Mouse (Mus musculus) forebrain, embryonic 15.5 days (tissue): Measurements from ENCODE around the gene Esrra. TPM values are rescaled to one million over a fixed set of nuclear protein-coding genes. Genes with fewer than 3 reads are reported as not detected.

Experiments used
- ATAC-seq: fragments of 200-750 bp; cut with Nextera tagmentation; replicated peaks from 2 replicates; pipeline ENCODE4 v1.8.0; 2017; ENCODE audit warnings: mild to moderate bottlenecking, moderate TSS enrichment, moderate library complexity
- H3K27ac ChIP-seq: fragments of 300-500 bp; sonication (generic); replicated peaks from 2 replicates; pipeline ENCODE4 v1.5.1; 2015; ENCODE audit warnings: mild to moderate bottlenecking, inconsistent platforms
- H3K27me3 ChIP-seq: fragments of 300-500 bp; sonication (generic); 2 replicates; pipeline ENCODE4 v1.6.1; 2015; ENCODE audit warnings: inconsistent platforms
- H3K36me3 ChIP-seq: fragments of 300-500 bp; sonication (generic); 2 replicates; pipeline ENCODE4 v1.6.1; 2015; ENCODE audit warnings: mild to moderate bottlenecking, inconsistent platforms
- H3K4me1 ChIP-seq: fragments of 300-500 bp; sonication (generic); 2 replicates; pipeline ENCODE4 v1.6.1; 2015; ENCODE audit warnings: inconsistent platforms
- H3K4me2 ChIP-seq: fragments of 300-500 bp; sonication (generic); replicated peaks from 2 replicates; pipeline ENCODE4 v1.6.1; 2015; ENCODE audit warnings: mild to moderate bottlenecking, inconsistent platforms
- H3K4me3 ChIP-seq: fragments of 300-500 bp; sonication (generic); 2 replicates; pipeline ENCODE4 v1.5.1; 2015; ENCODE audit warnings: mild to moderate bottlenecking, inconsistent platforms
- H3K9ac ChIP-seq: fragments of 300-500 bp; sonication (generic); replicated peaks from 2 replicates; pipeline ENCODE4 v1.6.1; 2015; ENCODE audit warnings: mild to moderate bottlenecking, inconsistent platforms
- H3K9me3 ChIP-seq: fragments of 300-500 bp; sonication (generic); 2 replicates; pipeline ENCODE4 v1.6.1; 2016; ENCODE audit warnings: inconsistent platforms
- WGBS: fragments of 180-500 bp; shearing (Covaris S2); methylation state at CpG from one replicate; pipeline ENCODE4 v1.1.7; 2015; ENCODE audit warnings: mixed read lengths; 5-methylcytosine and 5-hydroxymethylcytosine counted together
- microRNA-seq: library from miRNA; unstranded; fragments of <30 nt; microRNA quantifications from one replicate; pipeline ENCODE4, GENCODE M21; 2016
- polyA plus RNA-seq: library from polyadenylated mRNA; unstranded; fragments of >200 nt; fragmentation: Nextera tagmentation; extraction: Ambion mirVana; gene quantifications from 2 replicates; pipeline ENCODE4 v1.2.1, GENCODE M21; 2015

Esrra gene
- polyA plus RNA-seq, 1 experiment from 2014 or later, result 20.3 TPM

- Histone ChIP-seq H3K9me3 (no peaks in the 10 kb centered on the region), H3K27me3 (no peaks in the 10 kb centered on the region), H3K4me3 (no peak overlapping the region), H3K9ac (no peak overlapping the region), H3K27ac (no peak overlapping the region), H3K4me1 (no peaks in the 10 kb centered on the region), H3K36me3 (no peaks in the 10 kb centered on the region), H3K4me2 (no peak overlapping the region)
- ATAC-seq, result no peak
- WGBS, result 70% methylated on average over 5 of the region's 5 CpGs
Measured at GRCm38 (mm10) chr19:6871574-6872271, 49.9 kb downstream of the Esrra start.

- Histone ChIP-seq H3K4me2 (no peak overlapping the region), H3K9ac (no peak overlapping the region), H3K36me3 (no peaks in the 10 kb centered on the region), H3K27me3 (no peaks in the 10 kb centered on the region), H3K27ac (no peak overlapping the region), H3K4me1 (no peaks in the 10 kb centered on the region), H3K4me3 (no peak overlapping the region), H3K9me3 (no peaks in the 10 kb centered on the region)
- ATAC-seq, result no peak
- 16% methylated on average over 5 of the region's 5 CpGs for WGBS
Measured at GRCm38 (mm10) chr19:6869355-6869754, 52.3 kb downstream of the Esrra start.

- Histone ChIP-seq H3K27ac (no peak overlapping the region), H3K9me3 (no peaks in the 10 kb centered on the region), H3K9ac (no peak overlapping the region), H3K36me3 (no peaks in the 10 kb centered on the region), H3K4me2 (no peak overlapping the region), H3K27me3 (no peaks in the 10 kb centered on the region), H3K4me1 (0 out of 2 replicates have a peak, but pooled peaks cover 5% of the 10 kb centered on the region), H3K4me3 (no peak overlapping the region)
- no peak for ATAC-seq
- 94% methylated on average over 4 of the region's 4 CpGs for WGBS
Measured at GRCm38 (mm10) chr19:6861451-6861850, 60.2 kb downstream of the Esrra start.

Small RNA genes lying within 50 kb of the gene (microRNA-seq; reads per million reads assigned to microRNA genes)
- 2.4 reads per million, percentile 3 among the genes with 10 or more reads in this experiment for gene Mir6990

Other genes starting within 250 kb of the Esrra start
- 7.1 and 7.7 TPM in 2 replicates for gene Rps6ka4, start 81.2 kb downstream of the Esrra start, polyA plus RNA-seq
- gene Ccdc88b, start 63.6 kb downstream of the Esrra start, polyA plus RNA-seq, result 0.40 and 0.71 TPM in 2 replicates
- 116 and 125 TPM in 2 replicates for gene Trmt112, start 12.1 kb downstream of the Esrra start, polyA plus RNA-seq
- 231 and 241 TPM in 2 replicates for gene Prdx5, start 11.7 kb downstream of the Esrra start, polyA plus RNA-seq
- gene Catsperz, start 3.6 kb upstream of the Esrra start, polyA plus RNA-seq, result 0.85 and 0.96 TPM in 2 replicates
- gene Kcnk4, start 12.7 kb upstream of the Esrra start, polyA plus RNA-seq, result 1.4 and 1.8 TPM in 2 replicates
- 83.7 and 83.8 TPM in 2 replicates for gene Bad, start 20.0 kb upstream of the Esrra start, polyA plus RNA-seq
- gene Gpr137, start 20.7 kb upstream of the Esrra start, polyA plus RNA-seq, result 48.0 and 48.2 TPM in 2 replicates
- gene Ppp1r14b, start 53.2 kb upstream of the Esrra start, polyA plus RNA-seq, result 263 and 289 TPM in 2 replicates
- gene Plcb3, start 54.7 kb upstream of the Esrra start, polyA plus RNA-seq, result 11.2 and 11.5 TPM in 2 replicates
- gene Fkbp2, start 58.7 kb upstream of the Esrra start, polyA plus RNA-seq, result 83.7 and 90.9 TPM in 2 replicates
- gene Vegfb, start 65.8 kb upstream of the Esrra start, polyA plus RNA-seq, result 41.0 and 46.7 TPM in 2 replicates
- 20.3 and 22.8 TPM in 2 replicates for gene Dnajc4, start 70.8 kb upstream of the Esrra start, polyA plus RNA-seq
- gene Nudt22, start 74.3 kb upstream of the Esrra start, polyA plus RNA-seq, result 18.1 and 18.2 TPM in 2 replicates
- 14.8 and 16.0 TPM in 2 replicates for gene Trpt1, start 74.3 kb upstream of the Esrra start, polyA plus RNA-seq
- 3.6 and 3.7 TPM in 2 replicates for gene Fermt3, start 97.7 kb upstream of the Esrra start, polyA plus RNA-seq
- gene Stip1, start 118.2 kb upstream of the Esrra start, polyA plus RNA-seq, result 243 and 245 TPM in 2 replicates
- 5.8 and 6.0 TPM in 2 replicates for gene Macrod1, start 135.0 kb upstream of the Esrra start, polyA plus RNA-seq
- gene Flrt1, start 183.9 kb upstream of the Esrra start, polyA plus RNA-seq, result 14.9 and 18.9 TPM in 2 replicates